Mouse (Mus musculus) thymus, adult 2 months (tissue): Measurements from ENCODE around the gene Taf9b.
A peak's percentile ranks its signal among the peaks of the same experiment; 100 is the strongest.

ENCODE experiments used
- CTCF ChIP-seq: fragments of 200-500 bp; IDR thresholded peaks from 2 replicates; pipeline ENCODE4 v1.5.1; 2012; ENCODE audit warnings: mild to moderate bottlenecking, control low read depth, low read length, moderate library complexity, borderline replicate concordance; ENCODE audit not compliant: control insufficient read depth, poor library complexity, insufficient read depth; ENCODE audit errors: extremely low read depth
- POLR2A ChIP-seq: fragments of 200-500 bp; IDR thresholded peaks from 2 replicates; pipeline ENCODE4 v1.6.1; 2012; ENCODE audit warnings: mild to moderate bottlenecking, low read length, control low read depth, moderate library complexity; ENCODE audit not compliant: control insufficient read depth, poor library complexity, insufficient read depth; ENCODE audit errors: extremely low read depth

DNA sequence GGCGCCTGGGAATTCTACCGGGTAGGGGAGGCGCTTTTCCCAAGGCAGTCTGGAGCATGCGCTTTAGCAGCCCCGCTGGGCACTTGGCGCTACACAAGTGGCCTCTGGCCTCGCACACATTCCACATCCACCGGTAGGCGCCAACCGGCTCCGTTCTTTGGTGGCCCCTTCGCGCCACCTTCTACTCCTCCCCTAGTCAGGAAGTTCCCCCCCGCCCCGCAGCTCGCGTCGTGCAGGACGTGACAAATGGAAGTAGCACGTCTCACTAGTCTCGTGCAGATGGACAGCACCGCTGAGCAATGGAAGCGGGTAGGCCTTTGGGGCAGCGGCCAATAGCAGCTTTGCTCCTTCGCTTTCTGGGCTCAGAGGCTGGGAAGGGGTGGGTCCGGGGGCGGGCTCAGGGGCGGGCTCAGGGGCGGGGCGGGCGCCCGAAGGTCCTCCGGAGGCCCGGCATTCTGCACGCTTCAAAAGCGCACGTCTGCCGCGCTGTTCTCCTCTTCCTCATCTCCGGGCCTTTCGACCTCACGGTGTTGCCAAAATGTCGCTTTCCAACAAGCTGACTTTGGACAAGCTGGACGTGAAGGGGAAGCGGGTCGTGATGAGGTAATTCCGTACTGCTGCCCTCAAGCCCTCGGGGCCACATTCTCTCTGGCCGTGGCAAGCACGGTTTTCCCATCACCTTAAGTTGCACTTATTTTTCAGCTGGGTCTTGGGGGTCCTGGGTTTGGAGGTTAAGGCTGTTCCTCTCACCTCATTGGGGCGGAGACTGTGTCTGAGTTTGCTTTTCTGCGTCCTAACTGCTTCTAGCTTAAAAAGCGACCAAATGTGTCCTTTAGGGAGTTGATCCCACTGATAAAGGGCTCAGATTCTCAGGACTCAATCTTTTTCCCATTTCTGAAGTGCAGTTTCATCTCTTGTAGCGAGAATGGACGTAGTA lies 34.0 kb downstream of the Taf9b start, which contains the start of gene Pgk1:
- TF ChIP-seq POLR2A = 0 out of 2 replicates have a peak, but pooled peaks have one; percentile 11
- TF ChIP-seq CTCF = peak; percentile 19; the same call in 1 of the 2 replicates
